ENCODE assay signal across 19 mouse cellular contexts in genomic region chr4:12700189-12700588, GRCm38 (mm10).
"Had no signal": no experiment of that assay in that cellular context is flagged by ENCODE, and none has a peak within 500 bp of the region (broad histone marks: within the 10 kb centered on the region; RNA-seq: fewer than 3 reads in every experiment).

No protein-coding gene starts in this region.

- H3K36me3 ChIP-seq: limb, embryonic 10.5 days; limb, embryonic 13.5 days; midbrain, embryonic 10.5 days; midbrain, embryonic 13.5 days had no signal

- H3K4me1 ChIP-seq: limb, embryonic 10.5 days; limb, embryonic 13.5 days; megakaryocyte, embryonic 14.5 days; midbrain, embryonic 10.5 days; midbrain, embryonic 13.5 days had no signal

- H3K9ac ChIP-seq: limb, embryonic 13.5 days; lung, embryonic 14.5 days; midbrain, embryonic 13.5 days had no signal

- H3K4me2 ChIP-seq: limb, embryonic 13.5 days; lung, embryonic 14.5 days; midbrain, embryonic 13.5 days had no signal

- ATAC-seq: intestine, postnatal 0 days; midbrain, embryonic 13.5 days; midbrain, embryonic 16.5 days had no signal

- H3K9me3 ChIP-seq: limb, embryonic 10.5 days; limb, embryonic 13.5 days; megakaryocyte, embryonic 14.5 days; midbrain, embryonic 10.5 days; midbrain, embryonic 13.5 days had no signal

- H3K27me3 ChIP-seq: limb, embryonic 13.5 days; megakaryocyte, embryonic 14.5 days had no signal

- DNase-seq: kidney, adult 2 months; kidney, postnatal 25 days; layer of hippocampus, adult 9-11 months; lung, embryonic 14.5 days; lung, postnatal 10 days; lung, postnatal 36 days; right cerebral cortex, postnatal 4 days; thymus, postnatal 25 days had no signal

- H3K4me3 ChIP-seq: layer of hippocampus, adult 2 months; limb, embryonic 10.5 days; limb, embryonic 13.5 days; megakaryocyte, embryonic 14.5 days; midbrain, embryonic 10.5 days; midbrain, embryonic 13.5 days; myocyte had no signal

- H3K27ac ChIP-seq: kidney, postnatal 0 days; layer of hippocampus, adult 2 months; limb, embryonic 10.5 days; limb, embryonic 13.5 days; midbrain, embryonic 10.5 days; midbrain, embryonic 13.5 days; stomach, postnatal 0 days had no signal
